Mouse (Mus musculus) midbrain, embryonic 11.5 days (tissue): ENCODE results near the gene Mtor. TPM values are rescaled to one million over a fixed set of nuclear protein-coding genes. Genes with fewer than 3 reads are reported as not detected.

ENCODE experiments used
- ATAC-seq: fragments of 200-750 bp; cut with Nextera tagmentation; 2 replicates; pipeline ENCODE4 v1.8.0; 2017; ENCODE audit warnings: moderate TSS enrichment, moderate library complexity; ENCODE audit not compliant: low FRiP score
- DNase-seq: peaks from one replicate; pipeline ENCODE4 v3.0.0; 2015; ENCODE audit warnings: low spot score; ENCODE audit errors: missing footprints
- H3K27ac ChIP-seq: fragments of 300-500 bp; sonication (generic); 2 replicates; pipeline ENCODE4 v1.5.1; 2014; ENCODE audit warnings: low read depth, low read length
- H3K27me3 ChIP-seq: fragments of 300-500 bp; sonication (generic); 2 replicates; pipeline ENCODE4 v1.6.1; 2014; ENCODE audit warnings: mild to moderate bottlenecking, low read length, moderate library complexity, mixed read lengths; ENCODE audit not compliant: control insufficient read depth, insufficient read depth
- H3K36me3 ChIP-seq: fragments of 300-500 bp; sonication (generic); 2 replicates; pipeline ENCODE4 v1.6.1; 2014; ENCODE audit warnings: mild to moderate bottlenecking, low read length, moderate library complexity, mixed read lengths; ENCODE audit not compliant: control insufficient read depth, insufficient read depth
- H3K4me1 ChIP-seq: fragments of 300-500 bp; sonication (generic); 2 replicates; pipeline ENCODE4 v1.6.1; 2014; ENCODE audit warnings: low read length; ENCODE audit not compliant: control insufficient read depth, insufficient read depth
- H3K4me2 ChIP-seq: fragments of 300-500 bp; sonication (generic); 2 replicates; pipeline ENCODE4 v1.6.1; 2014; ENCODE audit warnings: mild to moderate bottlenecking, moderate library complexity
- H3K4me3 ChIP-seq: fragments of 300-500 bp; sonication (generic); 2 replicates; pipeline ENCODE4 v1.5.1; 2014; ENCODE audit warnings: low read depth, low read length
- H3K9ac ChIP-seq: fragments of 300-500 bp; sonication (generic); 2 replicates; pipeline ENCODE4 v1.6.1; 2014; ENCODE audit warnings: low read length
- H3K9me3 ChIP-seq: fragments of 300-500 bp; sonication (generic); 2 replicates; pipeline ENCODE4 v1.6.1; 2016; ENCODE audit warnings: low read length; ENCODE audit not compliant: control insufficient read depth
- WGBS: fragments of 180-500 bp; shearing (Covaris S2); extraction: QIAGEN DNeasy Blood & Tissue Kit; methylation state at CpG from one replicate; pipeline ENCODE4 v1.1.7; 2014; 5-methylcytosine and 5-hydroxymethylcytosine counted together
- polyA plus RNA-seq: library from polyadenylated mRNA; unstranded; fragments of >200 nt; fragmentation: Nextera tagmentation; extraction: Ambion mirVana; gene quantifications from 2 replicates; pipeline ENCODE4 v1.2.1, GENCODE M21; 2014

Mtor gene
- polyA plus RNA-seq, result 30.5 and 30.9 TPM in 2 replicates

- H3K4me3 ChIP-seq, result peak within 1 kb of the TSS; percentile 94
- ATAC-seq, result peak; percentile 95
- peaks cover 15% of the 10 kb centered on the region for H3K4me1 ChIP-seq
- H3K4me2 ChIP-seq, result peak within 1 kb of the TSS; percentile 55
- H3K9me3 ChIP-seq, result no peaks in the 10 kb centered on the region
- no peaks in the 10 kb centered on the region for H3K27me3 ChIP-seq
- H3K9ac ChIP-seq, result peak within 1 kb of the TSS; percentile 89
- H3K27ac ChIP-seq, result peak within 1 kb of the TSS; percentile 76
- WGBS, result under 1% methylated on average over 53 of the region's 56 CpGs
- peak; percentile 98 for DNase-seq
- H3K36me3 ChIP-seq, result peaks cover 9% of the 10 kb centered on the region; the same call in 1 of the 2 replicates
Observed at GRCm38 (mm10) chr4:148448179-148448852, at the start of gene Mtor. Gene Mtor (plus strand): TSS chr4:148448611.

GRCm38 (mm10) chr4:148399437-148400094, 48.8 kb upstream of the Mtor start:
- H3K9ac ChIP-seq, result no peak overlapping the region
- H3K36me3 ChIP-seq, result no peaks in the 10 kb centered on the region
- H3K4me3 ChIP-seq, result no peak overlapping the region
- peaks cover 3% of the 10 kb centered on the region; the same call in 1 of the 2 replicates for H3K27me3 ChIP-seq
- WGBS, result 70% methylated on average over 9 of the region's 9 CpGs
- peaks cover 20% of the 10 kb centered on the region for H3K4me1 ChIP-seq
- no peaks in the 10 kb centered on the region for H3K9me3 ChIP-seq
- no peak overlapping the region for H3K4me2 ChIP-seq
- H3K27ac ChIP-seq, result no peak overlapping the region; the same call in 1 of the 2 replicates
- ATAC-seq (no peak), DNase-seq (no peak)

GRCm38 (mm10) chr4:148403402-148403801, 45.0 kb upstream of the Mtor start:
- Histone ChIP-seq H3K4me3 (no peak overlapping the region), H3K4me1 (peaks cover 26% of the 10 kb centered on the region), H3K4me2 (no peak overlapping the region), H3K27ac (no peak overlapping the region), H3K9me3 (no peaks in the 10 kb centered on the region), H3K9ac (no peak overlapping the region), H3K27me3 (peaks cover 3% of the 10 kb centered on the region; the same call in 1 of the 2 replicates), H3K36me3 (no peaks in the 10 kb centered on the region)
- no peak for ATAC-seq
- 18% methylated on average over 12 of the region's 12 CpGs for WGBS
- DNase-seq, result peak; percentile 90

GRCm38 (mm10) chr4:148404748-148405147, 43.7 kb upstream of the Mtor start:
- H3K9me3 ChIP-seq, result no peaks in the 10 kb centered on the region
- H3K36me3 ChIP-seq, result no peaks in the 10 kb centered on the region
- no peak overlapping the region for H3K9ac ChIP-seq
- WGBS, result 8% methylated on average over 11 of the region's 11 CpGs
- H3K4me2 ChIP-seq, result peak overlapping the region; percentile 8; the same call in 1 of the 2 replicates
- peaks cover 3% of the 10 kb centered on the region; the same call in 1 of the 2 replicates for H3K27me3 ChIP-seq
- DNase-seq (peak; percentile 90), ATAC-seq (peak; percentile 6; the same call in 1 of the 2 replicates)
- H3K4me1 ChIP-seq, result peaks cover 26% of the 10 kb centered on the region
- H3K4me3 ChIP-seq, result no peak overlapping the region
- no peak overlapping the region for H3K27ac ChIP-seq

- Histone ChIP-seq H3K27me3 (peaks cover 3% of the 10 kb centered on the region; the same call in 1 of the 2 replicates), H3K36me3 (no peaks in the 10 kb centered on the region), H3K27ac (no peak overlapping the region), H3K4me2 (peak overlapping the region; percentile 8), H3K4me1 (peaks cover 26% of the 10 kb centered on the region), H3K4me3 (no peak overlapping the region), H3K9ac (0 out of 2 replicates have a peak overlapping the region, but pooled peaks have one; percentile 14), H3K9me3 (no peaks in the 10 kb centered on the region)
- WGBS, result 14% methylated on average over 13 of the region's 13 CpGs
- DNase-seq, result peak; percentile 93
- peak; percentile 73 for ATAC-seq
Observed at GRCm38 (mm10) chr4:148405255-148405788, 43.1 kb upstream of the Mtor start.

- 84% methylated on average over 10 of the region's 10 CpGs for WGBS
- Histone ChIP-seq H3K4me2 (no peak overlapping the region), H3K4me3 (no peak overlapping the region), H3K9ac (no peak overlapping the region), H3K27me3 (peaks cover 3% of the 10 kb centered on the region; the same call in 1 of the 2 replicates), H3K9me3 (no peaks in the 10 kb centered on the region), H3K36me3 (no peaks in the 10 kb centered on the region), H3K4me1 (peaks cover 23% of the 10 kb centered on the region), H3K27ac (no peak overlapping the region)
- ATAC-seq, result no peak
- no peak for DNase-seq
Observed at GRCm38 (mm10) chr4:148408256-148408975, 40.0 kb upstream of the Mtor start.

- no peaks in the 10 kb centered on the region for H3K9me3 ChIP-seq
Observed at GRCm38 (mm10) chr4:148415575-148415974, 32.8 kb upstream of the Mtor start.

GRCm38 (mm10) chr4:148417074-148417526, 31.3 kb upstream of the Mtor start:
- peaks cover 6% of the 10 kb centered on the region; the same call in 1 of the 2 replicates for H3K27me3 ChIP-seq
- peak; percentile 90 for DNase-seq
- H3K36me3 ChIP-seq, result no peaks in the 10 kb centered on the region
- H3K4me2 ChIP-seq, result no peak overlapping the region
- H3K4me1 ChIP-seq, result peaks cover 22% of the 10 kb centered on the region
- peak; percentile 61 for ATAC-seq
- H3K9me3 ChIP-seq, result no peaks in the 10 kb centered on the region
- 16% methylated on average over 11 of the region's 11 CpGs for WGBS
- H3K27ac ChIP-seq, result no peak overlapping the region
- no peak overlapping the region for H3K4me3 ChIP-seq
- no peak overlapping the region for H3K9ac ChIP-seq

More at GRCm38 (mm10) chr4:148415575-148415974, 32.8 kb upstream of the Mtor start:
- ATAC-seq (no peak), DNase-seq (no peak)
- Histone ChIP-seq H3K4me1 (peaks cover 22% of the 10 kb centered on the region), H3K9ac (no peak overlapping the region), H3K4me3 (no peak overlapping the region), H3K27ac (no peak overlapping the region), H3K36me3 (no peaks in the 10 kb centered on the region), H3K27me3 (peaks cover 6% of the 10 kb centered on the region; the same call in 1 of the 2 replicates), H3K4me2 (no peak overlapping the region)
- WGBS, result 19% methylated on average over 16 of the region's 16 CpGs
